Mouse (Mus musculus): ENCODE measurements at regions not wholly inside any gene's neighbourhood (a gene's known extent, or its start where the extent isn't known, plus 50 kb on each side); places are given as distances from the start of the nearest gene placed in this dataset.

GRCm38 (mm10) chr10:111077632-111078031 is 67.7 kb upstream of the Zdhhc17 start:
- DNase-seq (ENCODE audit: extremely low read depth, low read depth): peak; percentile 68

- DNase-seq (ENCODE audit: extremely low read depth, low read depth): peak; percentile 69
Measured at GRCm38 (mm10) chr10:111073851-111074430, 64.0 kb upstream of the Zdhhc17 start.

DNA sequence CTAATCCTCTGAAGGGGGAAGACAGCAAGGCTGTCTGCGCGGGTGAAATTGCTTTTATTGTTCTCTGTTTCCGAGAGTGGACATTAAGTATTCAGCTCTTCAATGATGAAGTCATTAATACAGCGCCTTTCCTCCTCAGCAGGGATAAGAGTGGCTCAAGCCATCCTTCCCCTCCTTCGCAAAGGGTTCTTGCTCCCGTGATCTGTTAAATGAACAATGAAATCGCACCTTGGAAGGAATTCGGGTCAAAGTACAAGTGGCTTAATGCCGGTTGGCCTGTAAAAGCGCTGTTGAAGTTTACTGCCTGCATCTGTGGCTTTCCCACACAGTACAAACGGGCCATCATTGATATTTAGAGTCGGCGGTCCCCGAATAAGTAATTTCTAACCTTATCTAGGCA is 63.3 kb upstream of the Zdhhc17 start:
- DNase-seq (ENCODE audit: extremely low read depth, low read depth): no peak

GRCm38 (mm10) chr10:111072554-111072909 is 62.6 kb upstream of the Zdhhc17 start:
- DNase-seq (ENCODE audit: extremely low read depth, low read depth): no peak

GRCm38 (mm10) chr10:111071805-111072553 is 62.0 kb upstream of the Zdhhc17 start:
- peak; percentile 13 for DNase-seq (ENCODE audit: extremely low read depth, low read depth)

DNA sequence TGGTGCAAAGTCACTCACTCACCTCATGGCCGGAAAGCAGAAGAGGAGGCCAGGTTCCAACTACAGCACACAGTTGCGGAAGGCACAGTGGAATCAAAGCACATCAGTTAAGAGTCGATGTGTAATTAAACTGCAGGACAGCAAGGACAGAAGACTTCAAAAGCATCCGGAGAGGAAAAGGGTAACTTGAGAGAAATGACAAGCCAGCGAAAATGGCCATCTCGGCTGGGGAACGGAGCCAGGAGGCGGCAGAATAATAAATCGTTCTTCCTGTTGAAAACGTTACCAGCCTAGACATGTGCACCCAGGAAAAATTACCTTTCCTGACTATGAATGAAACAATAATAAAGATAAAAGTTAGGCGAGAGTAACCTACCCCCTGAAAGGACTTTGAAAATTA is 56.2 kb upstream of the Zdhhc17 start:
- no peak for DNase-seq (ENCODE audit: extremely low read depth, low read depth)

DNA sequence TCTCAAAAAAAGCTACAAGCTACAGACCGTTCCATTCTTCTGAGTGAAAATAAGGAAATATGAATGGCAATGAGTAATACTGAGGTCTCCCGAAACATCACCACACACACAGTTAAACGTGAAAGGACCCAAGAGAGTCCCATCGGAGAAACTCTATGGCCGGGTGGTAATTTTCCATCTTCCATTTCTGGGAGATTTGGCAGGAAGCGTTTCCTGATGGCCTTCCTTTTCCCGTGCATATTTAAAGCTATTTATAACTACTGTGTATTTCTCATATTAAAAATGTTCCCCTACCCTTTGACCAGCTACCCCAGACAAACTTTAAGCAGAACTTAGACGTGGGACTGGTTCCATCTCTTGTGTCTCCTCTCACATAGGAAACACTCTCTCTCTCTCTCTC is 50.7 kb upstream of the Zdhhc17 start:
- DNase-seq (ENCODE audit: extremely low read depth, low read depth): no peak
